Mouse (Mus musculus): ENCODE measurements around the gene Osbp2. TPM values are rescaled to one million over a fixed set of nuclear protein-coding genes. Genes with fewer than 3 reads are reported as not detected.

Gene Osbp2
- polyA plus RNA-seq, 1 experiment from 2014 or later, result 1.3 TPM

GRCm38 (mm10) chr11:3817986-3818758 is 45.5 kb downstream of the Osbp2 start:
- Histone ChIP-seq H3K4me1 (0 out of 2 replicates have a peak, but pooled peaks cover 12% of the 10 kb centered on the region), H3K9ac (no peak overlapping the region), H3K4me2 (replicated peaks) (no peak overlapping the region), H3K9me3 (replicated peaks) (no peaks in the 10 kb centered on the region), H3K36me3 (no peaks in the 10 kb centered on the region), H3K4me3 (replicated peaks) (no peak overlapping the region), H3K27me3 (no peaks in the 10 kb centered on the region), H3K27ac (replicated peaks) (no peak overlapping the region)
- 32% methylated on average over 4 of the region's 4 CpGs for WGBS
- no peak for ATAC-seq (ENCODE audit: insufficient number of reproducible peaks, low FRiP score, low TSS enrichment, low read depth)

- H3K4me1 ChIP-seq, result no peaks in the 10 kb centered on the region
- H3K4me3 ChIP-seq (replicated peaks), result no peak overlapping the region
- H3K9ac ChIP-seq, result no peak overlapping the region
- no peaks in the 10 kb centered on the region for H3K27me3 ChIP-seq
- H3K4me2 ChIP-seq (replicated peaks), result no peak overlapping the region
- H3K36me3 ChIP-seq, result no peaks in the 10 kb centered on the region
- ATAC-seq (ENCODE audit: insufficient number of reproducible peaks, low FRiP score, low TSS enrichment, low read depth), result no peak
- H3K9me3 ChIP-seq (replicated peaks), result no peaks in the 10 kb centered on the region
- no peak overlapping the region for H3K27ac ChIP-seq (replicated peaks)
These were observed 47.8 kb downstream of the Osbp2 start for GRCm38 (mm10) chr11:3815951-3816350.

- no peak for ATAC-seq (ENCODE audit: insufficient number of reproducible peaks, low FRiP score, low TSS enrichment, low read depth)
- Histone ChIP-seq H3K36me3 (no peaks in the 10 kb centered on the region), H3K9ac (no peak overlapping the region)
These were observed 50.4 kb downstream of the Osbp2 start for GRCm38 (mm10) chr11:3813340-3813739.

GRCm38 (mm10) chr11:3808162-3808561 is 55.5 kb downstream of the Osbp2 start:
- 30% methylated on average over 3 of the region's 3 CpGs for WGBS
- no peak overlapping the region for H3K27ac ChIP-seq (replicated peaks)
- H3K36me3 ChIP-seq, result no peaks in the 10 kb centered on the region
- no peak overlapping the region for H3K9ac ChIP-seq
- ATAC-seq (ENCODE audit: insufficient number of reproducible peaks, low FRiP score, low TSS enrichment, low read depth), result no peak
- no peak overlapping the region for H3K4me3 ChIP-seq (replicated peaks)
- H3K4me2 ChIP-seq (replicated peaks), result no peak overlapping the region
- H3K27me3 ChIP-seq, result no peaks in the 10 kb centered on the region
- no peaks in the 10 kb centered on the region for H3K9me3 ChIP-seq (replicated peaks)
- no peaks in the 10 kb centered on the region for H3K4me1 ChIP-seq

More at GRCm38 (mm10) chr11:3813340-3813739, 50.4 kb downstream of the Osbp2 start:
- H3K9me3 ChIP-seq (replicated peaks), result no peaks in the 10 kb centered on the region
- no peaks in the 10 kb centered on the region for H3K27me3 ChIP-seq
- no peak overlapping the region for H3K4me3 ChIP-seq (replicated peaks)
- H3K27ac ChIP-seq (replicated peaks), result no peak overlapping the region
- H3K4me1 ChIP-seq, result no peaks in the 10 kb centered on the region
- no peak overlapping the region for H3K4me2 ChIP-seq (replicated peaks)

GRCm38 (mm10) chr11:3805362-3805761 is 58.3 kb downstream of the Osbp2 start:
- no peaks in the 10 kb centered on the region for H3K4me1 ChIP-seq
- no peak overlapping the region for H3K27ac ChIP-seq (replicated peaks)
- H3K9me3 ChIP-seq (replicated peaks), result no peaks in the 10 kb centered on the region
- no peak for ATAC-seq (ENCODE audit: insufficient number of reproducible peaks, low FRiP score, low TSS enrichment, low read depth)
- 25% methylated on average over 3 of the region's 3 CpGs for WGBS
- no peak overlapping the region for H3K4me2 ChIP-seq (replicated peaks)
- no peak overlapping the region for H3K9ac ChIP-seq
- no peak overlapping the region for H3K4me3 ChIP-seq (replicated peaks)
- H3K36me3 ChIP-seq, result no peaks in the 10 kb centered on the region
- H3K27me3 ChIP-seq, result no peaks in the 10 kb centered on the region

GRCm38 (mm10) chr11:3804639-3805038 is 59.1 kb downstream of the Osbp2 start:
- Histone ChIP-seq H3K4me1 (no peaks in the 10 kb centered on the region), H3K9ac (no peak overlapping the region), H3K36me3 (no peaks in the 10 kb centered on the region), H3K4me3 (replicated peaks) (no peak overlapping the region), H3K9me3 (replicated peaks) (no peaks in the 10 kb centered on the region), H3K27ac (replicated peaks) (no peak overlapping the region), H3K27me3 (no peaks in the 10 kb centered on the region), H3K4me2 (replicated peaks) (no peak overlapping the region)
- 93% methylated on average over 2 of the region's 2 CpGs for WGBS
- ATAC-seq (ENCODE audit: insufficient number of reproducible peaks, low FRiP score, low TSS enrichment, low read depth), result no peak

- no peak for ATAC-seq (ENCODE audit: insufficient number of reproducible peaks, low FRiP score, low TSS enrichment, low read depth)
- H3K27ac ChIP-seq (replicated peaks), result no peak overlapping the region
- H3K4me3 ChIP-seq (replicated peaks), result no peak overlapping the region
- no peaks in the 10 kb centered on the region for H3K9me3 ChIP-seq (replicated peaks)
- no peaks in the 10 kb centered on the region for H3K27me3 ChIP-seq
- H3K36me3 ChIP-seq, result no peaks in the 10 kb centered on the region
- no peaks in the 10 kb centered on the region for H3K4me1 ChIP-seq
- no peak overlapping the region for H3K9ac ChIP-seq
- no peak overlapping the region for H3K4me2 ChIP-seq (replicated peaks)
- 32% methylated on average over 1 of the region's 1 CpGs for WGBS
These were observed 61.6 kb downstream of the Osbp2 start for GRCm38 (mm10) chr11:3802057-3802456.

- Histone ChIP-seq H3K36me3 (no peaks in the 10 kb centered on the region), H3K4me1 (no peaks in the 10 kb centered on the region), H3K9ac (no peak overlapping the region), H3K4me3 (replicated peaks) (no peak overlapping the region), H3K27ac (replicated peaks) (no peak overlapping the region), H3K9me3 (replicated peaks) (no peaks in the 10 kb centered on the region), H3K27me3 (no peaks in the 10 kb centered on the region), H3K4me2 (replicated peaks) (no peak overlapping the region)
- WGBS, result 88% methylated on average over 6 of the region's 6 CpGs
- ATAC-seq (ENCODE audit: insufficient number of reproducible peaks, low FRiP score, low TSS enrichment, low read depth), result no peak
These were observed 66.0 kb downstream of the Osbp2 start for GRCm38 (mm10) chr11:3797631-3798215.

- no peak overlapping the region for H3K4me2 ChIP-seq (replicated peaks)
- H3K9me3 ChIP-seq (replicated peaks), result no peaks in the 10 kb centered on the region
- no peak overlapping the region for H3K4me3 ChIP-seq (replicated peaks)
- H3K36me3 ChIP-seq, result no peaks in the 10 kb centered on the region
- no peaks in the 10 kb centered on the region for H3K27me3 ChIP-seq
- no peak overlapping the region for H3K9ac ChIP-seq
- ATAC-seq (ENCODE audit: insufficient number of reproducible peaks, low FRiP score, low TSS enrichment, low read depth), result no peak
- no peaks in the 10 kb centered on the region for H3K4me1 ChIP-seq
- H3K27ac ChIP-seq (replicated peaks), result no peak overlapping the region
These were observed 73.0 kb downstream of the Osbp2 start for GRCm38 (mm10) chr11:3790736-3791135.

GRCm38 (mm10) chr11:3789919-3790318 is 73.8 kb downstream of the Osbp2 start:
- 75% methylated on average over 3 of the region's 3 CpGs for WGBS

GRCm38 (mm10) chr11:3786564-3786963 is 77.1 kb downstream of the Osbp2 start:
- Histone ChIP-seq H3K36me3 (no peaks in the 10 kb centered on the region), H3K4me3 (replicated peaks) (no peak overlapping the region), H3K9me3 (replicated peaks) (no peaks in the 10 kb centered on the region), H3K27me3 (no peaks in the 10 kb centered on the region), H3K4me2 (replicated peaks) (no peak overlapping the region), H3K27ac (replicated peaks) (no peak overlapping the region), H3K4me1 (no peaks in the 10 kb centered on the region), H3K9ac (no peak overlapping the region)
- 17% methylated on average over 6 of the region's 6 CpGs for WGBS
- ATAC-seq (ENCODE audit: insufficient number of reproducible peaks, low FRiP score, low TSS enrichment, low read depth), result no peak

More at GRCm38 (mm10) chr11:3789919-3790318, 73.8 kb downstream of the Osbp2 start:
- no peak overlapping the region for H3K4me3 ChIP-seq (replicated peaks)
- no peaks in the 10 kb centered on the region for H3K9me3 ChIP-seq (replicated peaks)
- no peak overlapping the region for H3K27ac ChIP-seq (replicated peaks)
- ATAC-seq (ENCODE audit: insufficient number of reproducible peaks, low FRiP score, low TSS enrichment, low read depth), result no peak
- no peak overlapping the region for H3K4me2 ChIP-seq (replicated peaks)
- no peaks in the 10 kb centered on the region for H3K4me1 ChIP-seq
- H3K27me3 ChIP-seq, result no peaks in the 10 kb centered on the region
- no peak overlapping the region for H3K9ac ChIP-seq
- no peaks in the 10 kb centered on the region for H3K36me3 ChIP-seq

- ATAC-seq (ENCODE audit: insufficient number of reproducible peaks, low FRiP score, low TSS enrichment, low read depth), result no peak
- no peak overlapping the region; the same call in 1 of the 2 replicates for H3K4me2 ChIP-seq (replicated peaks)
These were observed 88.4 kb downstream of the Osbp2 start for GRCm38 (mm10) chr11:3775263-3775644.

More at GRCm38 (mm10) chr11:3775263-3775644, 88.4 kb downstream of the Osbp2 start:
- Histone ChIP-seq H3K4me1 (peaks cover 10% of the 10 kb centered on the region), H3K9me3 (replicated peaks) (no peaks in the 10 kb centered on the region), H3K27ac (replicated peaks) (no peak overlapping the region), H3K36me3 (no peaks in the 10 kb centered on the region), H3K9ac (no peak overlapping the region), H3K4me3 (replicated peaks) (no peak overlapping the region), H3K27me3 (peaks cover 41% of the 10 kb centered on the region)
- WGBS, result 38% methylated on average over 4 of the region's 4 CpGs

Data from embryonic facial prominence, embryonic 15.5 days (tissue).